Mouse (Mus musculus) ES-Bruce4 (cell line): Measurements from ENCODE around the gene Fam155a. TPM values are rescaled to one million over a fixed set of nuclear protein-coding genes. Genes with fewer than 3 reads are reported as not detected.

Experiments used
- H3K27ac ChIP-seq: 2 replicates; pipeline ENCODE4 v1.5.1; 2012; ENCODE audit warnings: low read length, inconsistent platforms; ENCODE audit not compliant: insufficient read depth
- H3K27me3 ChIP-seq: 2 replicates; pipeline ENCODE4 v1.6.1; 2012; ENCODE audit warnings: mild to moderate bottlenecking, low read length, inconsistent platforms; ENCODE audit not compliant: control insufficient read depth, poor library complexity, insufficient read depth, severe bottlenecking
- H3K36me3 ChIP-seq: 2 replicates; pipeline ENCODE4 v1.6.1; 2012; ENCODE audit warnings: inconsistent platforms, mild to moderate bottlenecking, low read length, moderate library complexity; ENCODE audit not compliant: control insufficient read depth, poor library complexity, insufficient read depth, severe bottlenecking
- H3K4me1 ChIP-seq: one replicate; pipeline ENCODE4 v1.8.1; 2011; ENCODE audit warnings: low read length; ENCODE audit not compliant: control insufficient read depth, insufficient read depth
- H3K4me3 ChIP-seq: 2 replicates; pipeline ENCODE4 v1.5.1; 2011; ENCODE audit warnings: low read depth, mild to moderate bottlenecking, low read length
- H3K9ac ChIP-seq: 2 replicates; pipeline ENCODE4 v1.6.1; 2012; ENCODE audit warnings: low read depth, mild to moderate bottlenecking, inconsistent platforms; ENCODE audit not compliant: poor library complexity, severe bottlenecking
- H3K9me3 ChIP-seq: replicated peaks from 2 replicates; pipeline ENCODE4 v1.6.1; 2012; ENCODE audit warnings: mild to moderate bottlenecking, low read length, inconsistent platforms; ENCODE audit not compliant: control insufficient read depth, poor library complexity, insufficient read depth, severe bottlenecking
- CTCF ChIP-seq: IDR thresholded peaks from one replicate; pipeline ENCODE4 v1.8.1; 2011; ENCODE audit warnings: low read depth, low read length
- EP300 ChIP-seq: IDR thresholded peaks from 2 replicates; pipeline ENCODE4 v1.6.1; 2011; ENCODE audit warnings: low read depth, low read length; ENCODE audit not compliant: insufficient read depth
- POLR2A ChIP-seq: IDR thresholded peaks from one replicate; pipeline ENCODE4 v1.8.1; 2011; ENCODE audit warnings: low read length; ENCODE audit not compliant: insufficient read depth
- polyA plus RNA-seq: library from polyadenylated mRNA; stranded (reverse); fragments of >200 nt; gene quantifications from 2 replicates; pipeline ENCODE4 v1.2.4, GENCODE M21; 2011; ENCODE audit warnings: low read depth; ENCODE audit not compliant: missing spikeins, insufficient read depth, insufficient read length

Fam155a gene
- polyA plus RNA-seq, 1 experiment: not detected

- TF ChIP-seq EP300: no peak
- TF ChIP-seq POLR2A: no peak
- TF ChIP-seq CTCF: no peak
- H3K27ac ChIP-seq: no peak overlapping the region
- H3K4me3 ChIP-seq: no peak overlapping the region
- H3K36me3 ChIP-seq: no peaks in the 10 kb centered on the region
- H3K4me1 ChIP-seq: no peaks in the 10 kb centered on the region
- no peaks in the 10 kb centered on the region; the same call in 1 of the 2 replicates for H3K27me3 ChIP-seq
- no peak overlapping the region for H3K9ac ChIP-seq
- no peaks in the 10 kb centered on the region for H3K9me3 ChIP-seq
These were observed 117.3 kb downstream of the Fam155a start for GRCm38 (mm10) chr8:9653643-9654042.

- Histone ChIP-seq H3K9ac (no peak overlapping the region), H3K4me3 (no peak overlapping the region), H3K4me1 (no peaks in the 10 kb centered on the region), H3K36me3 (no peaks in the 10 kb centered on the region), H3K27me3 (no peaks in the 10 kb centered on the region), H3K9me3 (no peaks in the 10 kb centered on the region), H3K27ac (no peak overlapping the region)
- no peak for TF ChIP-seq EP300
- no peak for TF ChIP-seq CTCF
- TF ChIP-seq POLR2A: no peak
These were observed 132.8 kb downstream of the Fam155a start for GRCm38 (mm10) chr8:9638162-9638561.

GRCm38 (mm10) chr8:9635240-9635639, 135.7 kb downstream of the Fam155a start:
- Histone ChIP-seq H3K36me3 (no peaks in the 10 kb centered on the region), H3K9ac (no peak overlapping the region), H3K4me1 (no peaks in the 10 kb centered on the region), H3K27me3 (no peaks in the 10 kb centered on the region), H3K9me3 (no peaks in the 10 kb centered on the region), H3K27ac (no peak overlapping the region), H3K4me3 (no peak overlapping the region)
- no peak for TF ChIP-seq EP300
- no peak for TF ChIP-seq CTCF
- no peak for TF ChIP-seq POLR2A

GRCm38 (mm10) chr8:9607086-9607701, 163.8 kb downstream of the Fam155a start:
- no peak overlapping the region for H3K27ac ChIP-seq
- no peaks in the 10 kb centered on the region for H3K27me3 ChIP-seq
- H3K9me3 ChIP-seq: no peaks in the 10 kb centered on the region
- no peak overlapping the region for H3K4me3 ChIP-seq
- no peak for TF ChIP-seq POLR2A
- no peak for TF ChIP-seq CTCF
- TF ChIP-seq EP300: no peak
- no peaks in the 10 kb centered on the region for H3K36me3 ChIP-seq
- H3K4me1 ChIP-seq: no peaks in the 10 kb centered on the region
- no peak overlapping the region for H3K9ac ChIP-seq

GRCm38 (mm10) chr8:9596003-9596402, 175.0 kb downstream of the Fam155a start:
- H3K27me3 ChIP-seq: no peaks in the 10 kb centered on the region
- TF ChIP-seq CTCF: no peak
- TF ChIP-seq POLR2A: no peak
- no peak for TF ChIP-seq EP300
- H3K4me3 ChIP-seq: no peak overlapping the region
- no peaks in the 10 kb centered on the region for H3K4me1 ChIP-seq
- no peak overlapping the region for H3K9ac ChIP-seq
- no peak overlapping the region for H3K27ac ChIP-seq
- H3K36me3 ChIP-seq: no peaks in the 10 kb centered on the region
- no peaks in the 10 kb centered on the region for H3K9me3 ChIP-seq

- no peak overlapping the region for H3K9ac ChIP-seq
- H3K9me3 ChIP-seq: no peaks in the 10 kb centered on the region
- H3K4me3 ChIP-seq: no peak overlapping the region
- no peaks in the 10 kb centered on the region for H3K36me3 ChIP-seq
- no peak overlapping the region for H3K27ac ChIP-seq
- no peak for TF ChIP-seq POLR2A
- no peak for TF ChIP-seq EP300
- H3K27me3 ChIP-seq: no peaks in the 10 kb centered on the region
- no peaks in the 10 kb centered on the region for H3K4me1 ChIP-seq
These were observed 189.1 kb downstream of the Fam155a start for GRCm38 (mm10) chr8:9581836-9582235.
